Mouse (Mus musculus): ENCODE measurements at regions not wholly inside any gene's neighbourhood (a gene's known extent, or its start where the extent isn't known, plus 50 kb on each side); places are given as distances from the start of the nearest gene placed in this dataset.

DNA sequence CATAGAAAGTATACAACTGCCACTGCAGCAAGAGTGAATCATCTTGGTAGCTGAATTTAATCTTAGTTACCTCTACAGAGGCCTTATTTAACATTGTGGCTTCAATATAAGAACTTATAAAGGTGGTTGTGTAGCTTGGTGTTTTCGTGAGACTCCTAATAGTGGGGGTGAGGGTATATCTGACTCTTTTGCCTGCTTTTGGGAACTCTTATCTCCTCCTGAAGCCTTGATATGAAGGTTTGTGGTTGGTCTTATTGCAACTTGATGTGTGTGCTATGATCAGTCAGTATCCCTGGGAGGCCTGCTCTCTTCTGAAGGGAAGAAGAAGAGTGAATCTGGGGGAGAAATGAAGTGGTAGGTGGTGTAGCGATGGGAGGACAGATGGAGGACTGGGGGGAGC is 67.7 kb upstream of the Tab2 start:
- Histone ChIP-seq H3K4me1 (ENCODE audit: control insufficient read depth, insufficient read depth, insufficient read length) (peaks cover 3% of the 10 kb centered on the region; the same call in 1 of the 2 replicates), H3K36me3 (ENCODE audit: control insufficient read depth, insufficient read depth, low read length) (no peaks in the 10 kb centered on the region), H3K4me3 (ENCODE audit: extremely low read depth, insufficient read depth, insufficient read length) (no peak overlapping the region), H3K27ac (ENCODE audit: insufficient read depth, low read length) (no peak overlapping the region), H3K27me3 (ENCODE audit: control insufficient read depth, insufficient read depth, low read length) (no peaks in the 10 kb centered on the region)
- TF ChIP-seq POLR2A (IDR thresholded peaks at IDR 0.05; ENCODE audit: low read depth, low read length) (no peak), CTCF (IDR thresholded peaks at IDR 0.05; ENCODE audit: extremely low read depth, insufficient read depth, insufficient read length, insufficient replicate concordance) (no peak)
- WGBS, result 90% methylated on average over 2 of the region's 2 CpGs
- no peak for DNase-seq (ENCODE audit: low read depth in 1 of 2, low spot score in 2 of 2)

DNA sequence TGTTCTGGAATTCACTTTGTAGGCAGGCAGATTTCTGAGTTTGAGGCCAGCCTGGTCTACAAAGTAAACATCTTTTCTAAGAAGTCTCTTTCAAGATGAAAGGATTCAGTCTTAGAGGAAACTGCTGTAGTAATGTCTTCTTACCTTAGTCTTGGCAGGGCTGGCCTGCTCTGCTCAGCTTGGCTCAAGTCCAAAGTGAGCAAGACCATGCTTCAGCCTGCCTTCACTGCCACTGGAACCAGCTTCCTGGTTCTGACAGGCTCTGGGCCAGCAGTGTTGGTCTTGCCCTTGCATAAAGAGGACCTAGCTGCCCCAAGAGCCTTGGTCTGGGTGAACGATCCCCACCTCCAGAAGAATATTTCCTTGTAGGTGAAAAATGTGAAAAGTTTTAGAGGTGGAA is 65.9 kb upstream of the Tab2 start:
- Histone ChIP-seq H3K4me1 (ENCODE audit: control insufficient read depth, insufficient read depth, insufficient read length) (peaks cover 3% of the 10 kb centered on the region; the same call in 1 of the 2 replicates), H3K4me3 (ENCODE audit: extremely low read depth, insufficient read depth, insufficient read length) (no peak overlapping the region), H3K27me3 (ENCODE audit: control insufficient read depth, insufficient read depth, low read length) (no peaks in the 10 kb centered on the region), H3K27ac (ENCODE audit: insufficient read depth, low read length) (no peak overlapping the region), H3K36me3 (ENCODE audit: control insufficient read depth, insufficient read depth, low read length) (no peaks in the 10 kb centered on the region)
- TF ChIP-seq CTCF (IDR thresholded peaks at IDR 0.05; ENCODE audit: extremely low read depth, insufficient read depth, insufficient read length, insufficient replicate concordance) (no peak), POLR2A (IDR thresholded peaks at IDR 0.05; ENCODE audit: low read depth, low read length) (no peak)
- 73% methylated on average over 1 of the region's 1 CpGs for WGBS
- no peak for DNase-seq (ENCODE audit: low read depth in 1 of 2, low spot score in 2 of 2)

DNA sequence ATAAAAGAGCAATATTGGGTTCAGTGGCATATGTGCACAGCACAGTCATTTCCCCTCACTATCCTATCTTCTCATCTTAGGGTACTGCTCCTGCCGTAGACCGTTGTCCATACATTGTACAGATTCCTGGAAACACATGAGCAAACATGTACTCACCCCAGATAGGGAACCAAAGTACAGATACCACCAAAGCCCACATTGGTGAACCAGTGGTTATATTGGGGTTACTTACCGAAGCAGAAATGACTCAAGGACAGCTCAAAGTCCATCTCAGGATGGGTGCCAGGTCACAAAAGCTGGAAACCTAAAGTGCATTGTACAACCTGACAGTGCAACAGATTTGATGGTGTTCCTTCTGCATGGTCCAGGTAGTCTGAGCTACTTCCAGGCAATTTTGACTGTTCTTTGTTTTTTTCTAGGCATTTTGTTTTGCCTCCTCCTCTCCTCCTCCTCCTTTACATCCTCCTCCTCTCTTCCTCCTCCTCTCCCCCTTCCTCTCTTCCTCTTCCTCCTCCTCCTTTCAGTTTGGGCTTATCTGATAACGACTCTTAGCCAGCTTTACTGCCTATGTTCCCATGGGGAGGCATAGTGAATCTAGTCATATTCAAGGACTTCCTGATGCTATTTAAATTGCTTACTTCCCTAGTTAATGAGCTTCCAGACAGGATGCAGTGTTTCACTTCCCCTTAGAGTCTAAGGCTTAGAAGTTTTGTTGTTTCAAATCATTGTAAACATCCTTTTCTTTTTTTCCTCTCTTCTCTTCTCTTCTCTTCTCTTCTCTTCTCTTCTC is 65.1 kb upstream of the Tab2 start:
- no peak for TF ChIP-seq CTCF (IDR thresholded peaks at IDR 0.05; ENCODE audit: extremely low read depth, insufficient read depth, insufficient read length, insufficient replicate concordance)
- no peak for TF ChIP-seq POLR2A (IDR thresholded peaks at IDR 0.05; ENCODE audit: low read depth, low read length)
- WGBS, result 51% methylated on average over 4 of the region's 4 CpGs
- Histone ChIP-seq H3K4me3 (ENCODE audit: extremely low read depth, insufficient read depth, insufficient read length) (no peak overlapping the region), H3K4me1 (ENCODE audit: control insufficient read depth, insufficient read depth, insufficient read length) (peaks cover 3% of the 10 kb centered on the region; the same call in 1 of the 2 replicates), H3K27ac (ENCODE audit: insufficient read depth, low read length) (no peak overlapping the region), H3K36me3 (ENCODE audit: control insufficient read depth, insufficient read depth, low read length) (no peaks in the 10 kb centered on the region), H3K27me3 (ENCODE audit: control insufficient read depth, insufficient read depth, low read length) (no peaks in the 10 kb centered on the region)
- DNase-seq (ENCODE audit: low read depth in 1 of 2, low spot score in 2 of 2), result no peak

DNA sequence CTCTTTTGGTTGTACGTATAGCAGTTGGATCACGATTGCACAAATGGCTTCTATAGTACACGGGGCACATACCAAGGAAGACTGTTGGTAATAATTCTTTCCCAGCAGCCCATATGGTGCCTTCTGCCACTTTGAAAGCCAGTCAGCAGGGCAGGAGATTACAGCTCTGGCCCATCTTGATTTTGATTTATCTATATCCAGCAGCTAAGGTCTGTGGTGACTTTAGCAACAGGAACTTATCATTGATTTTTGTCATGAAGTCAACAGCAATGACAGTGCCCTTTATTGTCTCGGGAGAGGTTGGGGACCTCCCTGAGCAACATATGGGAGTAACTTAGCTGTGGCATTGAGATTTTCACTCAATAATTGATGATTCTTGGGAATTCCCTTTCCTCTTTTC is 64.1 kb upstream of the Tab2 start:
- Histone ChIP-seq H3K36me3 (ENCODE audit: control insufficient read depth, insufficient read depth, low read length) (no peaks in the 10 kb centered on the region), H3K27ac (ENCODE audit: insufficient read depth, low read length) (no peak overlapping the region), H3K4me1 (ENCODE audit: control insufficient read depth, insufficient read depth, insufficient read length) (peaks cover 3% of the 10 kb centered on the region; the same call in 1 of the 2 replicates), H3K4me3 (ENCODE audit: extremely low read depth, insufficient read depth, insufficient read length) (no peak overlapping the region), H3K27me3 (ENCODE audit: control insufficient read depth, insufficient read depth, low read length) (no peaks in the 10 kb centered on the region)
- TF ChIP-seq POLR2A (IDR thresholded peaks at IDR 0.05; ENCODE audit: low read depth, low read length), result no peak
- no peak for TF ChIP-seq CTCF (IDR thresholded peaks at IDR 0.05; ENCODE audit: extremely low read depth, insufficient read depth, insufficient read length, insufficient replicate concordance)
- 73% methylated on average over 4 of the region's 4 CpGs for WGBS
- DNase-seq (ENCODE audit: low read depth in 1 of 2, low spot score in 2 of 2), result no peak

DNA sequence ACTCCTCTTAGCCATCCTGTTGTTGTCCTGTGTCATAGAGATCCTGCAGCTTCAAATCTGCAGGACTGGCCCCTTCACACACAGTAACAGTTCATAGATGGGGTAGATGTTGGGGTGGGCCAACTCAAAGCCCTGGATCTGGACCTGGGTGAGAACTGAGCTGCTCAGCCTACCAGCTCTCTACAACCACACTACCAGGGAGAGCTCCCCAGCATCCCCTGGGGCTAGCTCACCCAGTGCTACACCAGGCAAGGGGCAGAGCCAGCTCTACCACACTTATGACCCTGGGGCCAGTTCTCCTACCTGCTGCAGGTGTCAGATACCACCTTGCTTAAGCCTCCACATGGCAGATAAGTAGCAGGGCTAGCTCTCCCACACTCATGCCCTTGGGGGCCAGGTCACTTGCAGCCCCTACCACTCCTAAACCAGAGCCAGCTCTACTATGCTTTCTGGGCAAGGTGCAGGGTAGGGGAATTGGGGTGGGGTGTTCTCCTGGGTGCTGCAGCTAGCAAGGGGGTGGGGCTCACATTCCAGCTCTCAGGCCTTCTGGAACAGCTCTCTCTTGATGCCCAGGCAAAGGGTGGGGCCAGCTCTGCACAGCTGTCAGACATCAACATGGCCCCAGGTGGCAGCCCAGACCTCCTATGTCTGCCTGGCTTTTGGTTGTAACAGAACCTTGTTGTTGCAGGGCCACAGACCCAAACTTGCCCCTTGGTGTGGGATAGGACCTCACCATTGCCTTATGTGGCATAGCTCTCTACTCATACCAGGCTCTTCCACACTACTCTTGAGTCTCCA is 62.4 kb upstream of the Tab2 start:
- Histone ChIP-seq H3K36me3 (ENCODE audit: control insufficient read depth, insufficient read depth, low read length) (no peaks in the 10 kb centered on the region), H3K27ac (ENCODE audit: insufficient read depth, low read length) (no peak overlapping the region), H3K27me3 (ENCODE audit: control insufficient read depth, insufficient read depth, low read length) (no peaks in the 10 kb centered on the region), H3K4me3 (ENCODE audit: extremely low read depth, insufficient read depth, insufficient read length) (no peak overlapping the region), H3K4me1 (ENCODE audit: control insufficient read depth, insufficient read depth, insufficient read length) (peaks cover 3% of the 10 kb centered on the region; the same call in 1 of the 2 replicates)
- DNase-seq (ENCODE audit: low read depth in 1 of 2, low spot score in 2 of 2), result no peak
- TF ChIP-seq POLR2A (IDR thresholded peaks at IDR 0.05; ENCODE audit: low read depth, low read length) (no peak), CTCF (IDR thresholded peaks at IDR 0.05; ENCODE audit: extremely low read depth, insufficient read depth, insufficient read length, insufficient replicate concordance) (no peak)

DNA sequence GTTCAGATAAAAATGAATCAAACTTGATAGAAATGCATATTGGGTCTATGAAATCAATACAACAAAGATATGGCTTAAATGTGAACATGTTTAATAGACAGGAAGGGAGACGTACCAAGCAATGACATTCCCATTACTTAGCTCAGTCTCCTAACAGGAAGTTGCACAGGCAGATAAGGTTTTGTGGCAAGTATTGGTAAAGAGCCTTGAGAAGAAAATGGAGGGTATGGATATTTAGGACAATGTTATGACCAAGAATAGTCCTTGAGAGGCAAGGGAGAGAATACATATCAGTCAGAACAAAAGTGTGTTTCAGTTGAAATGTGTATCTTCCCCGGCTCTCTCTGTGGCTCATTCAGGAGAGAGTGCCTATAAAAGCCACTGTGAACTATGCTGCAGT is 60.7 kb upstream of the Tab2 start:
- Histone ChIP-seq H3K27me3 (ENCODE audit: control insufficient read depth, insufficient read depth, low read length) (no peaks in the 10 kb centered on the region), H3K27ac (ENCODE audit: insufficient read depth, low read length) (no peak overlapping the region), H3K4me1 (ENCODE audit: control insufficient read depth, insufficient read depth, insufficient read length) (no peaks in the 10 kb centered on the region; the same call in 1 of the 2 replicates), H3K4me3 (ENCODE audit: extremely low read depth, insufficient read depth, insufficient read length) (no peak overlapping the region), H3K36me3 (ENCODE audit: control insufficient read depth, insufficient read depth, low read length) (no peaks in the 10 kb centered on the region)
- WGBS, result 92% methylated on average over 2 of the region's 2 CpGs
- TF ChIP-seq CTCF (IDR thresholded peaks at IDR 0.05; ENCODE audit: extremely low read depth, insufficient read depth, insufficient read length, insufficient replicate concordance) (no peak), POLR2A (IDR thresholded peaks at IDR 0.05; ENCODE audit: low read depth, low read length) (no peak)
- DNase-seq (ENCODE audit: low read depth in 1 of 2, low spot score in 2 of 2), result no peak
